Mouse (Mus musculus) cerebellum, postnatal 4 days (tissue): ENCODE measurements around the gene Larp1.
"Not testable (repeated sequence)": the region's sequence is repeated elsewhere in the genome, so short reads cannot be mapped to it uniquely, and the experiment has no call there.

ENCODE experiments used
- DNase-seq, 2 experiments: peaks; one replicate each; pipeline ENCODE4 v3.0.0; 2022; ENCODE audit warnings: low spot score in 2 of 2, mixed read lengths in 1 of 2

The Larp1 gene

DNA sequence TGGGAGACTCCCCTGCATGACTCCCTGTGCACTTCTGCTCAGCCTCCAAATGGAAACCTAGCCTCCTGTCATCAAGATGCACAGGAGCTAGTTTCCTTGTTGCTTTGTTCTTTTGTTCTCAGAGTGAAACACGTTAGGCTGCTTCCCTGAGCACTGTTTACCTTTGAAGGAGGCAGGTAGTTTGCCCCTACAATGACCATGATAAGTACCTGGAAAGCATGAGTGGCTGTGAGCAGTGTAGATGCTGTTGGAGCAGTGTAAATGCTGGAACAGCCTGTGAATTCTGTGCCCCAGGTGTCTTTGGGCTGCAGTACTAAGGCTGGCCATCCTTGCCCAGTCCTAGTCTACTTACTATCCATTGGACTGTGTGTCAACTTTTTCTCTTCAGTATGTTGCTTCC is 18.0 kb downstream of the Larp1 start:
- DNase-seq, result no peak

- no peak for DNase-seq
These were observed 20.1 kb downstream of the Larp1 start for GRCm38 (mm10) chr11:58028981-58029380.

- no peak for DNase-seq
These were observed 21.0 kb downstream of the Larp1 start for GRCm38 (mm10) chr11:58029869-58030268.

GRCm38 (mm10) chr11:58031176-58031575 is 22.3 kb downstream of the Larp1 start:
- DNase-seq, result no peak

DNA sequence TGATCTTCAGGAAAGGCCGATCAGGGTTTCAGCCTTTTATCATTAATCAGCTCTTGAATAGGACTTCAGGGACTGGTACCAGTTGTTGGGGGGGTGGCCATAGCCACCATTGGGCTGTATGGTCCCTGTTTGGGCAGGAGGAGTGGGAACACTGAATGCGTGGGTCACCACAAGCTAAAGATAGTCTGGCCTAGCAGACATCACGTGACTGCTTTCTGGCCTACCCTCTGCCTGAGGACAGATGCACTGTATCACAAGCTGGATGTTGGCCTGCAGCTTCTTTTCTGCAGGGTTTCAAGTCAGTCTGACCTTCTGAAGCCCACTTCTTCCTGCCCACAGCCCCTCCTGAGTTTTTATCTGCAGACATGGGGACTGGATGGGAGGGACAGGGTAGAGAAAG is 24.8 kb downstream of the Larp1 start:
- DNase-seq, result no peak

DNA sequence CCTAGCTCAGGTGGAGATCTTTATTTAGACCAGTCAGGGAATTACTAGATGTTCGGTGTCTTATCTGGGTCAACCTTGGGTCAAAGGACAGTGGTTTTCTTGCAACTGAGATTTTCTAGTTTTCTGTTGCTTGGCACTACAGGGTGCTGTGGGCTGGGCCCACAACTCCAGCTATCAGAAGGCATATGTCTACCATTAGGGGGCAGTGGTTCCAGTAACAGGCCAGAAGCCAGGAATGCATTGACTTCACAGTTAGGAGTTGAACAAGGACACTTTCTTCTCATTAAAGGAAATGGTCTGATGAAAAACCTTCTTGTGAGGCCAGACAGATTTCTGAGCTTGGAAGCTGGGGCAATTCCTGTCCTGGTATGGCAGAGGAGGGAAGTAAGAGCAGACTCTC is 30.2 kb downstream of the Larp1 start:
- no peak for DNase-seq

GRCm38 (mm10) chr11:58042861-58043431 is 34.1 kb downstream of the Larp1 start:
- DNase-seq, result no peak

DNA sequence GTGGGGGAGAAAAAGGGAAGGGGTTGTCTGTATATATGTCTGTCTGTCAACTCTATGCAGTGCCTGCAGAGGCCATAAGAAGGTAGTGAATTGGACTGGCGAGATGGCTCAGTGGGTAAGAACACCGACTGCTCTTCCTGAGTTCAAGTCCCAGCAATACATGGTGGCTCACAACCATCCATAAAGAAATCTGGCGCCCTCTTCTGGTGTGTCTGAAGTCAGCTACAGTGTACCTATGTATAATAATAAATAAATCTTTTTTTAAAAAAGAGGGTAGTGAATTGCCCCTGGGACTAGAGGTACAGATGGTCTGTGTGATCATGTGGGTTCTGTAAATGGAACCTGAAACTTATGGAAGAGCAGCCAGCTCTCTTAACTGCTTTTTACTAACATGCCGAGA is 37.6 kb downstream of the Larp1 start:
- no peak for DNase-seq

- DNase-seq, result peak in 1 of 2 experiments; percentile 49
These were observed 48.6 kb downstream of the Larp1 start for GRCm38 (mm10) chr11:58057455-58057854.

- DNase-seq, result not testable (repeated sequence)
These were observed 50.9 kb downstream of the Larp1 start for GRCm38 (mm10) chr11:58059752-58060151.

DNA sequence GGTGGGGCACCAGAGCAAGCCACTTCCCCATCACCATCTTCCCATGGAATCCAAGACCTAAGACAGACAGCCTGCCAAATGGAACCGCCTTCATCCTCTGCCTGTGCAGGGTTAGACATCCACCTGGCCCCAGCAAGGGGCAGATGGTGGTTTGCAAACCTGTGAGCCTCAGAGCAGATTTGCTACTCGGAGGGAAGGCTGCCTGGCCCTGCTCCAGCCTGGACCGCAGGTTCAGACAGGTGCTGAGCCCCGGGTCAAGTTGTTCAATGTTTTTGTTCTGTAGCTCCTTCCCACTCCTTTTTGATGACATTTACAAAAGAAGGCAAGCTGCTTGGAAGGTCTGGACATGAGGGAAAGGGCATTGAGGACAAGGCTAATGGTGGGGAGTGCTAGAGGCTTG is 52.4 kb downstream of the Larp1 start:
- DNase-seq, result not testable (repeated sequence)

- no peak for DNase-seq
These were observed 53.7 kb downstream of the Larp1 start for GRCm38 (mm10) chr11:58062586-58062985.

- no peak for DNase-seq
These were observed 56.2 kb downstream of the Larp1 start for GRCm38 (mm10) chr11:58065025-58065424.

GRCm38 (mm10) chr11:58072978-58073377 is 64.1 kb downstream of the Larp1 start:
- DNase-seq, result no peak

DNA sequence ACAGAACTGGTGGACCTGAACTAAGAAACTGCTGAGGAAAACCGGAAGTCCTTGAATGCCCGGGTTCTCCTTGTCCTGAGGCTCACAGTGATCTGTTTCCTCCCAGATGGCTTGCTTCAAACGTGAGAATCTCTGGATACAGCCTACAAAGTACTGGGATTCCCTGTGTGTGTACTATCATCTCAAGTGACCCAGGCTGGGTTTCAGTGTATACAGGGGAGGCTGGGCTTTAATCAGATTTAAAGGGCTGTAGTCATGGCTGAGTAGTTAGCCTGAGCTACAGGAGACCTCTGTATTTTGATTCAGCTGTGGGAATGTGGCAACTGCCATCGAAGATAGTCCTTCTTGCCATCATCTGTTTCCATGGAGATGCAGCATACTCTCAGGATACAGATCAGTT is 68.4 kb downstream of the Larp1 start:
- no peak for DNase-seq

DNA sequence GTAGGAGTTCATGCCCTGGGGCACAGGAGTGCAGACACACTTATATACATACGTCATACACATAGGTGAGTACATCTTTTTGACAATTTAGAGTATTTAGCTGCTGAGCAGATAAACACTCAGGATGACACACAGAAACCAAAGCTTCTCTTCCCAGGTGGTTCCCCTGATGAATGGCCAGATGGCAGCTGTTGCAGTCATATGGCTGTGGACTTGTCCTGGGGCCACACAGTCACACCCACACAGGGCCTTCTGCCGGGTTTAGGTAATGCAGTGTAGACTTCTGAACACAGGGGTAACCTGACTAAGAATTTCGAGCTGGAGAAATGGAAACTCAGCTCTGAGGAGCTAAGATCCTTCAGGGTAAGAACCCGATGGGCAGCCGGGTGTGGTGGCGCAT is 72.9 kb downstream of the Larp1 start:
- DNase-seq, result no peak

DNA sequence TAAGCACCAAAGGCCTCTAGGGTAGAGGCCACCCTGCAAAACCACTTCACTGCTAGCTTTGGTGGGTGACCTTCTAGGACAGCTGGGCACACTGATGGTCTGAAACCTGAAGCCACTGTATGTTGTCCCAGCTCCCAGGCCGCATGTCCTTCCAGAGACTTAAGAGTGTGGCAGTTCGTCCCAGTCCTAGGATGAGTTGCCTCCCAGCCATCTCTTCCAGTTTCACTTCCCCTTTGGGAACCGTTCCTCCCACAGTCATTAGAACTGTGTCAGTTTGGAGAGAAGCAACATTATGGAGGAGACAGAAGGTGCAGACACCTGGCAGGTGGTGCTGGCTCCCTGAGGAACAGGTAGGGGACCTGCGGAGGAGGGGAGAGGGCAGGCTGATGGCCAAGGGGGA is 83.7 kb downstream of the Larp1 start:
- DNase-seq, result no peak

DNA sequence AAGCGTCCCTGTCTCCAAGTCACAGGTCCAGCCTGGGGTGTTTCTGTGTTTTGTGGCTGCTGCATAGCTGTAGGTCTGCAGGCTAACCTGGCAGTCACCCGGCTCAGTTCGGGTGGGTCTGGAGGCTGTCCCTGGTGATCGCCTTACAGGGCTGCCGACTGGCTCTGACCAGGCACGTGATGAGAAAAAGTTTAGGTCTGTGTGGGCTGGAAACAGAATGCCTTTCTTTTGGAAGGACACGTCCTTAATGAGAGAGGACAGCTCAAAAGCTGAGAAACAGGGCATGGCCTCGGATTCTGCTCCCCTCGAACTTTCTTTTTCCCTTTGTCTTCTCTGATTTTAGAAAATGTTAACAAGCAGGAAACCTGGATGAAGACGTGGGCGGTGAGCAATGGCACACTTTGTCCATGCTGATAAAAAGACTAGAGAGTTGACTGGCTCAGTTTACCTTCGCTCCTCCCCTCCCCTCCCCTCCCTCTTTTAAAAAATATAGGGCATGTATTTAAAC is 84.2 kb downstream of the Larp1 start, which contains the start of gene Gm12248:
Gene Gm12248 (minus strand): TSS at position 114 of the 508 bp plus-strand sequence.
- DNase-seq, result no peak

DNA sequence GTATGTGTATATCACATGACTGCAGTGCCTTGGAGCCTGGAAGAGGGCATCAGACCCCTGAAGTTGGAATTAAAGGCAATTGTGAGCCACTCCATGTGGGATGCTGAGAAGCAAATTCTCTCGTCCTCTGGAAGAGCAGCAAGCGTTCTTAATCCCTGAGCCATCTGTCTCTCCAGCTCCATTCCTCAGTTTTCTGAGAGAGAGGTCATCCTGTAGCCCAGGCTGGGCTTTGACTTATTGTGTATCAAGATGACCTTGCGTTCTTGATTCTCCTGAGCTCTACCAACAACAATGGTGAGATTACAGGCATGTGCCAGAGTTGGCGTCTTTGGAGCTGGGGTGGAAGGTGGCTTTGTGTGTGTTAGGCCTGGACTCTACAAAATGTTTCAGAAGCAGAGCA is 85.9 kb downstream of the Larp1 start:
- DNase-seq, result no peak

DNA sequence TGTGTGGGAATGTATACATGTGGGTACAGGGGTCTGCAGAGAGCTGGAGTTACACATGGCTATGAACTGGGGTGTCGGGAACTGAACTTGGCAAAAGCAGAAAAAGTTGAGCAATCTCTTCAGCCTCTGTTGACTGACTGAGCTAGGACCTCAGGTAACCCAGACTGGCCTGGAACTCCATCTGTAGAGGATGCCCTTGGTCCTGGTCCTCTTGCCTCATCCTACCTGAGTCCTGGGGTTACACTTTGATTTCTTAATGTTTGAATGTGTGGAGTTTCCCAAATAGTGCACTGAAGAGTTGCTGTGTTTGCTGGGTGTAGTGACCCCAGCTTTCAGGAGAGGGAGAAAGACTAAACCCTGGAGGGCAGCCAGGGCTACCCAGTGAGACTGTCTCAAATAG is 86.7 kb downstream of the Larp1 start:
- DNase-seq, result no peak

GRCm38 (mm10) chr11:58096160-58096559 is 87.3 kb downstream of the Larp1 start:
- no peak for DNase-seq

DNA sequence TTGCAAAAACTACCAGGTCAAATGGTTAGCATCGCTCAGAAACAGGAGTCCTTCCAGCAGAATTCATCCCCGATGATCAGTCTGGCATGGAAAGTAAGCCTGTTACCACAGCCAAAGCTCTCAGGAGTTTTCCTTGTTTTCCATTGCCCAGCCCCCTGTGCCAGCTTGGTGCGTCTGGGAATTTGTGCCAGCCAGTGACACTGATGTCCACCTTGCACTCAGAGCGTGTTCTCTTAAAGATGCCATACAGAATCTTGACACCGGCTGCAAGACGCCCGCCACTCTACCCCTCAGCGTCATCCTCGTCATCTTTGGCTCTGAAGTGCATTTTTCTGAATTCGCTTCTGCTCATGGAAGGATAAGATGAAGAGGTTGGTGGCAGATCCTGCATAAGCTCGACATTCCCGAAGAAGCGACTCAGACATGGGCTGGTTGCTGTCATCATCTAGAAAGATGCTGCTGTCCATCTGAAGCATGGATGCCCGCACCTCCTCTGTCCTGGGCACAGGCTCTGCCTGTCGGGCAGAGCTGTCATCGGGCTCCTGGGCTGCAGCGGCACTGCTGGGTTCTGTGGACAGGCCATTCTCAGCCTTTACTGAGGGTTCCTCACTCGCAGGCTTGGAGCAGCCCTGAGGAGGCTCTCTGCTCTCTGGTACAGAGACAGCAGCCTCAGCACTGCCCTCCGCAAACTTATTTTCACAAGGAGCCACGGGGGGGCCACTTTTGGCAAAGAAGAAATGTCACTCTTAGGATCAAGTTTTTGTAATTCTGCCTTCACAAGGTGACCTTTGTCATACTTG is 88.2 kb downstream of the Larp1 start:
- no peak for DNase-seq
